Mouse (Mus musculus): Measurements from ENCODE around the gene Atp4a. TPM values are rescaled to one million over a fixed set of nuclear protein-coding genes. Genes with fewer than 3 reads are reported as not detected.

Gene Atp4a
- polyA plus RNA-seq, 1 experiment, result not detected

- TF ChIP-seq MYOD1 (IDR thresholded peaks at IDR 0.05; ENCODE audit: control insufficient read depth, insufficient read length, low read depth) (no peak), MYOG (IDR thresholded peaks at IDR 0.05; ENCODE audit: control insufficient read depth, extremely low read depth, insufficient read length) (no peak), FOSL1 (IDR thresholded peaks at IDR 0.05; ENCODE audit: insufficient read depth, low read length, poor library complexity, severe bottlenecking) (no peak), CEBPB (IDR thresholded peaks at IDR 0.05; ENCODE audit: low read depth) (no peak), MAX (IDR thresholded peaks at IDR 0.05) (no peak), USF1 (IDR thresholded peaks at IDR 0.05; ENCODE audit: low read depth) (no peak), CTCF (IDR thresholded peaks at IDR 0.05; ENCODE audit: control insufficient read depth, insufficient read depth, insufficient read length) (no peak)
- H3K4me3 ChIP-seq (ENCODE audit: insufficient read depth, poor library complexity, severe bottlenecking), result no peak within 1 kb of the TSS
- no peaks in the 10 kb centered on the region for H3K79me2 ChIP-seq (ENCODE audit: control insufficient read depth, insufficient read depth)
- no peak within 1 kb of the TSS for H3ac ChIP-seq (ENCODE audit: control insufficient read depth, insufficient read length, low read depth)
- H3K79me3 ChIP-seq (ENCODE audit: low read depth), result no peaks in the 10 kb centered on the region
- H3K27me3 ChIP-seq (ENCODE audit: control insufficient read depth, insufficient read depth, insufficient read length), result no peaks in the 10 kb centered on the region
- H3K36me3 ChIP-seq (ENCODE audit: control insufficient read depth, insufficient read depth), result no peaks in the 10 kb centered on the region
Measured at GRCm38 (mm10) chr7:30698589-30698988, 13.4 kb upstream of the Atp4a start, which contains the start of gene 2200002J24Rik. TSS of gene 2200002J24Rik (plus strand) at chr7:30698926.

DNA sequence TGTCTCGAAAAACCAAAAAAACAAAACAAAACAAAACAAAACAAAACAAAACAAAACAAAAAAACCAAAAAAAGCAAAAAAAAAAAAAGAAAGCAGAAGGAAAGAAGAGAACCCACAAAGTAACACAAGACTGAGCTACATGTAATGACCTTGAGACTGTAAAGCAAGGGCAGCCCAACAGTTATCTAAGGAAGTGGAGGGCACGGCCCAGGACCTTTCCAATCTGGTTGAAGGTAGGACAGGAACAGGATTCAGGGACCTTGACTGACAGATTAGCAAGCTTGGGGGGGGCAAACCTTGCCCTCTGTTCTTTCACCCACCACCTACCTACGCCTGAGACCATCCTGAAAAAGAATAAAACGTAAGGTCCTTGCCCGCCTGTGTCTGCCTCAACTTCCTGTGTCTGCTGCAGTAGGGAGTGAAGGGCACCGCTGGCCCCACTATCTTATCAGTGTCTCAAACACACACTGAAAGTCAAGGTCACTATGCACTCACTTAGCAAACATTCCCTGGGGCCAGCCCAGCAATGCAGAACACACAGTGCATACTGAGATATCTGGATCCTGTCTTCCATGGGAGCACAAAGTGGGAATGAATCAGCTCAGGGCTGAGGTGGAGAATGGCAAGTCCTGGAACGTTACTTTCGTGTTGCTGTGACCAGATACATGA is 5.7 kb upstream of the Atp4a start:
- Histone ChIP-seq H3K27me3 (ENCODE audit: control insufficient read depth, insufficient read depth, insufficient read length) (peaks cover 21% of the 10 kb centered on the region), H3K4me3 (ENCODE audit: insufficient read depth, poor library complexity, severe bottlenecking) (no peak overlapping the region), H3ac (ENCODE audit: control insufficient read depth, insufficient read length, low read depth) (no peak overlapping the region), H3K36me3 (ENCODE audit: control insufficient read depth, insufficient read depth) (no peaks in the 10 kb centered on the region), H3K79me2 (ENCODE audit: control insufficient read depth, insufficient read depth) (no peaks in the 10 kb centered on the region), H3K79me3 (ENCODE audit: low read depth) (no peaks in the 10 kb centered on the region)
- TF ChIP-seq CTCF (IDR thresholded peaks at IDR 0.05; ENCODE audit: control insufficient read depth, insufficient read depth, insufficient read length) (no peak), MYOG (IDR thresholded peaks at IDR 0.05; ENCODE audit: control insufficient read depth, extremely low read depth, insufficient read length) (no peak), USF1 (IDR thresholded peaks at IDR 0.05; ENCODE audit: low read depth) (no peak), MAX (IDR thresholded peaks at IDR 0.05) (no peak), MYOD1 (IDR thresholded peaks at IDR 0.05; ENCODE audit: control insufficient read depth, insufficient read length, low read depth) (no peak), FOSL1 (IDR thresholded peaks at IDR 0.05; ENCODE audit: insufficient read depth, low read length, poor library complexity, severe bottlenecking) (no peak), CEBPB (IDR thresholded peaks at IDR 0.05; ENCODE audit: low read depth) (no peak)

- no peak overlapping the region for H3ac ChIP-seq (ENCODE audit: control insufficient read depth, insufficient read length, low read depth)
- H3K79me2 ChIP-seq (ENCODE audit: control insufficient read depth, insufficient read depth), result no peaks in the 10 kb centered on the region
- H3K27me3 ChIP-seq (ENCODE audit: control insufficient read depth, insufficient read depth, insufficient read length), result peaks cover 25% of the 10 kb centered on the region
- TF ChIP-seq FOSL1 (IDR thresholded peaks at IDR 0.05; ENCODE audit: insufficient read depth, low read length, poor library complexity, severe bottlenecking), result no peak
- TF ChIP-seq MYOG (IDR thresholded peaks at IDR 0.05; ENCODE audit: control insufficient read depth, extremely low read depth, insufficient read length), result no peak
- TF ChIP-seq CTCF (IDR thresholded peaks at IDR 0.05; ENCODE audit: control insufficient read depth, insufficient read depth, insufficient read length), result no peak
- no peak overlapping the region for H3K4me3 ChIP-seq (ENCODE audit: insufficient read depth, poor library complexity, severe bottlenecking)
- no peaks in the 10 kb centered on the region for H3K79me3 ChIP-seq (ENCODE audit: low read depth)
- H3K36me3 ChIP-seq (ENCODE audit: control insufficient read depth, insufficient read depth), result no peaks in the 10 kb centered on the region
Measured at GRCm38 (mm10) chr7:30707441-30707840, 4.6 kb upstream of the Atp4a start.

- no peak for TF ChIP-seq CTCF (IDR thresholded peaks at IDR 0.05; ENCODE audit: control insufficient read depth, insufficient read depth, insufficient read length)
- no peak for TF ChIP-seq USF1 (IDR thresholded peaks at IDR 0.05; ENCODE audit: low read depth)
- no peak for TF ChIP-seq CEBPB (IDR thresholded peaks at IDR 0.05; ENCODE audit: low read depth)
- TF ChIP-seq MAX (IDR thresholded peaks at IDR 0.05), result no peak
- TF ChIP-seq MYOD1 (IDR thresholded peaks at IDR 0.05; ENCODE audit: control insufficient read depth, insufficient read length, low read depth), result no peak
- TF ChIP-seq MYOG (IDR thresholded peaks at IDR 0.05; ENCODE audit: control insufficient read depth, extremely low read depth, insufficient read length), result no peak
- TF ChIP-seq FOSL1 (IDR thresholded peaks at IDR 0.05; ENCODE audit: insufficient read depth, low read length, poor library complexity, severe bottlenecking), result no peak
- no peak overlapping the region for H3K4me3 ChIP-seq (ENCODE audit: insufficient read depth, poor library complexity, severe bottlenecking)
- no peaks in the 10 kb centered on the region for H3K36me3 ChIP-seq (ENCODE audit: control insufficient read depth, insufficient read depth)
- peaks cover 72% of the 10 kb centered on the region for H3K27me3 ChIP-seq (ENCODE audit: control insufficient read depth, insufficient read depth, insufficient read length)
- H3K79me3 ChIP-seq (ENCODE audit: low read depth), result no peaks in the 10 kb centered on the region
- H3ac ChIP-seq (ENCODE audit: control insufficient read depth, insufficient read length, low read depth), result no peak overlapping the region
- H3K79me2 ChIP-seq (ENCODE audit: control insufficient read depth, insufficient read depth), result no peaks in the 10 kb centered on the region
Measured at GRCm38 (mm10) chr7:30717006-30717715, 5.2 kb downstream of the Atp4a start.

- no peaks in the 10 kb centered on the region for H3K79me2 ChIP-seq (ENCODE audit: control insufficient read depth, insufficient read depth)
- no peaks in the 10 kb centered on the region for H3K79me3 ChIP-seq (ENCODE audit: low read depth)
- no peak overlapping the region for H3K4me3 ChIP-seq (ENCODE audit: insufficient read depth, poor library complexity, severe bottlenecking)
- no peak overlapping the region for H3ac ChIP-seq (ENCODE audit: control insufficient read depth, insufficient read length, low read depth)
- peaks cover 76% of the 10 kb centered on the region for H3K27me3 ChIP-seq (ENCODE audit: control insufficient read depth, insufficient read depth, insufficient read length)
- TF ChIP-seq CTCF (IDR thresholded peaks at IDR 0.05; ENCODE audit: control insufficient read depth, insufficient read depth, insufficient read length), result no peak
- no peak for TF ChIP-seq USF1 (IDR thresholded peaks at IDR 0.05; ENCODE audit: low read depth)
- TF ChIP-seq MYOG (IDR thresholded peaks at IDR 0.05; ENCODE audit: control insufficient read depth, extremely low read depth, insufficient read length), result no peak
- TF ChIP-seq FOSL1 (IDR thresholded peaks at IDR 0.05; ENCODE audit: insufficient read depth, low read length, poor library complexity, severe bottlenecking), result no peak
- no peak for TF ChIP-seq CEBPB (IDR thresholded peaks at IDR 0.05; ENCODE audit: low read depth)
- TF ChIP-seq MAX (IDR thresholded peaks at IDR 0.05), result no peak
- no peak for TF ChIP-seq MYOD1 (IDR thresholded peaks at IDR 0.05; ENCODE audit: control insufficient read depth, insufficient read length, low read depth)
- H3K36me3 ChIP-seq (ENCODE audit: control insufficient read depth, insufficient read depth), result no peaks in the 10 kb centered on the region
Measured at GRCm38 (mm10) chr7:30717716-30718046, 5.7 kb downstream of the Atp4a start.
